Mouse (Mus musculus) neural tube, embryonic 12.5 days (tissue): Measurements from ENCODE around the gene Best3. TPM values are rescaled to one million over a fixed set of nuclear protein-coding genes. Genes with fewer than 3 reads are reported as not detected.

Experiments
- polyA plus RNA-seq: library from polyadenylated mRNA; unstranded; fragments of >200 nt; fragmentation: Nextera tagmentation; extraction: Ambion mirVana; gene quantifications from 2 replicates; pipeline ENCODE4 v1.2.1, GENCODE M21; 2016

Gene Best3
- polyA plus RNA-seq, 1 experiment from 2014 or later: 0.09 TPM

Other genes with a start within 250 kb of the Best3 start
- gene Myrfl, start 89.4 kb upstream of the Best3 start, polyA plus RNA-seq: 0.28 and 0.65 TPM in 2 replicates
- gene Rab3ip, start 35.5 kb upstream of the Best3 start, polyA plus RNA-seq: 47.1 and 47.9 TPM in 2 replicates
- gene Gm10271, start 13.7 kb upstream of the Best3 start, polyA plus RNA-seq: not detected in 2 replicates
- 0.14 TPM in 1 of 2 replicates, not detected in the other for gene Lrrc10, start 59.0 kb downstream of the Best3 start, polyA plus RNA-seq
- gene Cct2, start 77.5 kb downstream of the Best3 start, polyA plus RNA-seq: 265 and 280 TPM in 2 replicates
- gene Frs2, start 162.2 kb downstream of the Best3 start, polyA plus RNA-seq: 23.1 and 26.3 TPM in 2 replicates
- 125 and 131 TPM in 2 replicates for gene Yeats4, start 238.2 kb downstream of the Best3 start, polyA plus RNA-seq